Mouse (Mus musculus) liver, embryonic 16.5 days (tissue): Measurements from ENCODE around the gene Myh10. TPM values are rescaled to one million over a fixed set of nuclear protein-coding genes. Genes with fewer than 3 reads are reported as not detected.

Experiments used
- ATAC-seq: fragments of 200-750 bp; cut with Nextera tagmentation; 2 replicates; pipeline ENCODE4 v1.8.0; 2017; ENCODE audit warnings: low read depth, mild to moderate bottlenecking, moderate number of reproducible peaks, moderate library complexity
- H3K27ac ChIP-seq: fragments of 300-500 bp; sonication (generic); 2 replicates; pipeline ENCODE4 v1.5.1; 2014; ENCODE audit warnings: mild to moderate bottlenecking, low read length
- H3K27me3 ChIP-seq: fragments of 300-500 bp; sonication (generic); 2 replicates; pipeline ENCODE4 v1.6.1; 2014; ENCODE audit warnings: low read depth, low read length, mixed read lengths; ENCODE audit not compliant: control insufficient read depth, insufficient read depth
- H3K36me3 ChIP-seq: fragments of 300-500 bp; sonication (generic); 2 replicates; pipeline ENCODE4 v1.6.1; 2014; ENCODE audit warnings: mild to moderate bottlenecking; ENCODE audit not compliant: control insufficient read depth, insufficient read depth
- H3K4me1 ChIP-seq: fragments of 300-500 bp; sonication (generic); 2 replicates; pipeline ENCODE4 v1.6.1; 2014; ENCODE audit warnings: low read depth, low read length, mixed read lengths; ENCODE audit not compliant: control insufficient read depth
- H3K4me2 ChIP-seq: fragments of 300-500 bp; sonication (generic); 2 replicates; pipeline ENCODE4 v1.6.1; 2014; ENCODE audit warnings: low read depth, low read length, mixed read lengths
- H3K4me3 ChIP-seq: fragments of 300-500 bp; sonication (generic); 2 replicates; pipeline ENCODE4 v1.5.1; 2014; ENCODE audit warnings: low read depth, mild to moderate bottlenecking, low read length
- H3K9ac ChIP-seq: fragments of 300-500 bp; sonication (generic); 2 replicates; pipeline ENCODE4 v1.6.1; 2014; ENCODE audit warnings: low read depth, low read length
- H3K9me3 ChIP-seq: fragments of 300-500 bp; sonication (generic); replicated peaks from 2 replicates; pipeline ENCODE4 v1.6.1; 2016; ENCODE audit warnings: low read length; ENCODE audit not compliant: control insufficient read depth
- WGBS: fragments of 180-500 bp; shearing (Covaris S2); extraction: QIAGEN DNeasy Blood & Tissue Kit; methylation state at CpG from one replicate; pipeline ENCODE4 v1.1.7; 2014; ENCODE audit not compliant: insufficient replicate concordance; 5-methylcytosine and 5-hydroxymethylcytosine counted together
- polyA plus RNA-seq: library from polyadenylated mRNA; unstranded; fragments of >200 nt; fragmentation: Nextera tagmentation; extraction: Ambion mirVana; gene quantifications from 2 replicates; pipeline ENCODE4 v1.2.1, GENCODE M21; 2015

The Myh10 gene
- polyA plus RNA-seq, 1 experiment from 2014 or later = 13.6 TPM

DNA sequence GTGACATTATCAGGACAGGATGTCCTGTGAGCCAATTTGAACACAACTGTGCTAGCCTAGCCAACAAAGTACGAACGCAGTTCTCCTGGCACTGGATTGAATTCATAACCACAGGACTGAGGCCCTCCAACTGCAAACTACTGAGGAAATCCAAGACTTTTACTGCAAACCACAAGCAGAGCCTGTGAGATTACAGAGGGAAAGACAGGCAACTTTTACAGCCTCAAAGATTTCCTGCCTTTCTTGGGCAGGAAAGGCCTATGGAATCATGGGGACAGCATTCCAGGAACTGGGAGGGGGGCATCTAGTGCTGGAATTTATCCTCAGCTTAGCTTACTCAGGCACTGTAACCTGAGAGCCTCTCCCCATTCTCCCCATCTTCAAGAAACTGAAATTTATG lies 26.0 kb upstream of the Myh10 start:
- H3K4me2 ChIP-seq = no peak overlapping the region
- WGBS = 27% methylated on average over 2 of the region's 2 CpGs
- no peak overlapping the region for H3K9ac ChIP-seq
- no peak overlapping the region for H3K27ac ChIP-seq
- H3K36me3 ChIP-seq = no peaks in the 10 kb centered on the region
- no peak overlapping the region for H3K4me3 ChIP-seq
- no peak for ATAC-seq
- no peaks in the 10 kb centered on the region for H3K27me3 ChIP-seq
- no peaks in the 10 kb centered on the region for H3K9me3 ChIP-seq
- H3K4me1 ChIP-seq = no peaks in the 10 kb centered on the region

DNA sequence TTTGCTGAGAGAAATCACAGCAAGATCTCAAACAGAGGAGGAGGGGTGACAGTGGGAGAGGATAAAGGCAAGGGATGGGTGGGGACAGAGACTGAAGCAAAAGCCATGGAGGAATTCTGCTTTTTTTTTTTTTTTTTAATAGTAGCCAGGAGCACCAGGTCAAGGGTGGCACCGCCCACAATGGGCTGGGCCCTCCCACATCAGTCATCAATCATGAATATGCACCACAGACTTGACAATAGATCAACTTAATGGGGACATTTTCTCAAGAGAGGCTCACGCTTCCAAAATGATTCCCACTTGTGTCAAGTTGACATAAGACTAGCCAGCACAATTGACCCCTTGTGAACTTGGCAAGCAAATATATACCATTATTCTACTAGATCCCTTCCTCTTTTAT lies 25.1 kb upstream of the Myh10 start:
- Histone ChIP-seq H3K9me3 (no peaks in the 10 kb centered on the region), H3K4me2 (no peak overlapping the region), H3K36me3 (no peaks in the 10 kb centered on the region), H3K27me3 (no peaks in the 10 kb centered on the region), H3K4me1 (no peaks in the 10 kb centered on the region), H3K4me3 (no peak overlapping the region), H3K9ac (no peak overlapping the region), H3K27ac (no peak overlapping the region)
- no peak for ATAC-seq
- WGBS = 54% methylated on average over 2 of the region's 2 CpGs

DNA sequence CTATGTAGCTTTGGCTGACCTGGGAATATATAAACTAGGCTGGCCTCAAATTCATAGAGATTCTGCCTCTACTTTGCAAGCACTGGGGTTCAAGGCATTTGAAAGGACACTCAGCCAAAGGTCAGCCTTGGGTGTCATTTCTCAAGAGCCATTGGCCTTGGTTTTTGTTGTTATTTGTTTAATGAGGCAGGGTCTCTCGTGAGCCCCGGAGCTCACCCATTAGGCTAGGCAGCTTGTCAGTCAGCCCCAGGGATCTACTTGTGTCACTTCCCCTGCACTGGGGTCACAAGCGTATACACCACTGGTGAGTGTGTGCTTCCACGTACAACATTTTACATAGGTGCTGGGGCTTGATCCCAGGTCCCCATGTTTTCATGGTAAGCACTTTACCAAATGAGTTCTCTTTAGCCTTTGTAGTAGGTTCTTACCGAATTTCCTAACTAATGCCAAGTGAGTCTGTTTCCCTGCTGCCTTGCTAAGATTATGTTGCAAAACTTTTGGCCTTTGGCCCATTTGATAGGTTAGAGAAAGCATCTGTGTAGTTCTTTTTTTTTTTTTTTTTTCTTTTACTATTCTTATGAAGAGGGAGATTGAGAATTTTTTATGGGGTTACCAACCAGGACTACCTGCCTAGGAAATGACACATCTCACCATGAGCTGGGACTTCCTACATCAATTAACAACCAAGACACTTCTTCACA lies 18.9 kb upstream of the Myh10 start:
- WGBS = 55% methylated on average over 5 of the region's 5 CpGs
- H3K9me3 ChIP-seq = no peaks in the 10 kb centered on the region
- H3K9ac ChIP-seq = no peak overlapping the region
- no peaks in the 10 kb centered on the region; the same call in 1 of the 2 replicates for H3K27me3 ChIP-seq
- no peaks in the 10 kb centered on the region for H3K36me3 ChIP-seq
- no peak overlapping the region for H3K27ac ChIP-seq
- H3K4me2 ChIP-seq = no peak overlapping the region
- H3K4me3 ChIP-seq = no peak overlapping the region
- ATAC-seq = no peak
- no peaks in the 10 kb centered on the region for H3K4me1 ChIP-seq

DNA sequence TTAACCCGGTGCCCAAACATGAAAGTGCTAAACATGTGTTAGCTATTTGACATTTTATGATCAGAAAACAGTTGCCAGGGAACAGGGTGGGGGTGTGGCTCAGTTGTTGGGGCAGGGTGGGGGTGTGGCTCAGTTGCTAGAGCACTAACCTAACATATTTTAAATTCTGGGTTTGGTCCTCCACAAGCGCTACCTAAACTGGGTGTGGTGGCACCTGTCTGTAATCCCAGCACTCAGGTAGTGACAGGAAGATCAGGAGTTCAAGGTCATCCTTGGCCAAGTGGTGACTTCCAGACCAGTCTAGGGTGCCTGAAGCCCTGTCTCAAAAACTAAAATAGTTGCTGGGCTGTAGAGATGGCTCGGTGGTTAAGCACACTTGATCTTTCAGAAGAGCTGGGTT lies 17.3 kb upstream of the Myh10 start:
- Histone ChIP-seq H3K36me3 (no peaks in the 10 kb centered on the region), H3K9ac (no peak overlapping the region), H3K27ac (no peak overlapping the region), H3K4me2 (no peak overlapping the region), H3K27me3 (no peaks in the 10 kb centered on the region; the same call in 1 of the 2 replicates), H3K4me1 (no peaks in the 10 kb centered on the region), H3K4me3 (no peak overlapping the region), H3K9me3 (no peaks in the 10 kb centered on the region)
- 52% methylated on average over 3 of the region's 3 CpGs for WGBS
- no peak for ATAC-seq

DNA sequence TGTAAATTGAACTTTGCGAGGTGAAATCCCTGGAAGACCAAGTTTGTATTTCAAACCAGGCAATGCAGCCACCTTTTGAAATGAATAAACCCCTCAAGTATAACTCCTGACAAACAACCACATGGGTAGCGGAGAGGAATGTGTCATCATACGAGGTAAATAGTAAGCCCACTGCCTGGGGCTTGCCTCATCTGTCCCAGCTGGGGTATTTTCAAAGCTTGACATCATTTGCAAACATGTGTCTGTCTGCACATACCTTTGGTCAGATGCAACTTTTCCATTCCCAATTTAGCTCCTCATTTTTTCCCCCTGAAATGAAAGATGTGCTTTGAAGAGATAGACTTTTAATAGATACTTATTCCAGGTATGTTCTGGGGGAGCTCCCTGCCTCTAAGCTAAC lies 16.7 kb upstream of the Myh10 start:
- Histone ChIP-seq H3K9me3 (no peaks in the 10 kb centered on the region), H3K27me3 (no peaks in the 10 kb centered on the region; the same call in 1 of the 2 replicates), H3K27ac (no peak overlapping the region), H3K4me3 (no peak overlapping the region), H3K9ac (no peak overlapping the region), H3K4me1 (no peaks in the 10 kb centered on the region), H3K4me2 (no peak overlapping the region), H3K36me3 (no peaks in the 10 kb centered on the region)
- ATAC-seq = no peak
- 54% methylated on average over 3 of the region's 3 CpGs for WGBS

DNA sequence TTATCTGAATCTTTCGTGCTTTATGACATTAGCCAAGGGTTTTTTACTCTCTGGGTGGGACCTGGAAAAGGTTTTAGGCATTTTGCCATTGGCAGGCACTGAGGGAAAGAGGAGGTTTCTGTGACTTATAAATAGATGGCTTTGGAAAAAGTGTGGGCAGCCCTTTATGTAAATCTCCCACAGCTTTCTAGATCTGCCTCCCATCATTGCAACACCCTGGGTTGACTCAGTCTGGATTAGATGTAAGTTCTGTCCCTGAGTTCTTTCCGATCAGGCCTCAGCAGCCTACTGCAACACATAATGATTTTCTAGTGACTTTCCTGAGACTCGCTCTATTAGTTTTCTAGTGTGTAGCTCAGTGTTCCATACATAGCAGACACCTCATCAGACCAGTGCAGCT lies 16.1 kb upstream of the Myh10 start:
- WGBS = 47% methylated on average over 3 of the region's 3 CpGs
- H3K9me3 ChIP-seq = no peaks in the 10 kb centered on the region
- H3K4me1 ChIP-seq = no peaks in the 10 kb centered on the region
- ATAC-seq = no peak
- H3K27me3 ChIP-seq = no peaks in the 10 kb centered on the region; the same call in 1 of the 2 replicates
- no peak overlapping the region for H3K4me2 ChIP-seq
- H3K36me3 ChIP-seq = no peaks in the 10 kb centered on the region
- H3K27ac ChIP-seq = no peak overlapping the region
- H3K9ac ChIP-seq = no peak overlapping the region
- no peak overlapping the region for H3K4me3 ChIP-seq

DNA sequence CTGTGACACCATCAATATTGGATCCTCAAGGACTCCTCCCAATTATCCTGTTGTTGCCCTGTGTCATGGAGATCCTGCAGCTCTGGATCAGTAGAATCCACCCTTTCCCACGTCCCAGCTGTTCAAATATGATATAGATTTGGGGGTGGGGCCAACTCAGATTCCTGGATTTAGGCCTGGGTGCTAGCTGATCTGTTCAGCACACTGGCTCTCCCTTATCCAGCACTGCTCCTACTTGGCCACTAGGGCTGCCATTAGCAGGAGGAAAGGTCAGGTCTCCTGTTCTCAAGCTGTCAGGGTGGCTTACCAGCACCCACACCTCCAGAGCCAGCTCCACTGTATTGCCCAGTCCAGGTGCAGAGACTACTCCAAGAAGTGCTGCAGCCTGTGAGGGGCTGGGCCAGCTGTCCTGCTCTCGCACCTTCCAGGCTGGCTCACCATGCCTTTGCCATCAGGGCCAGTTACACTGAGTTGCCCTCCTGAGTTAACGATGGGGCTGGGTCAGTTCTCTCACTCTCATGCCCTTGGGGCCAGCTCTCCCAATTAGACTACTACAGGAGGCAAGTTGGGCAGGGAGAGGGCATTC lies 10.0 kb upstream of the Myh10 start:
- Histone ChIP-seq H3K9me3 (no peaks in the 10 kb centered on the region), H3K4me2 (no peak overlapping the region), H3K27me3 (no peaks in the 10 kb centered on the region; the same call in 1 of the 2 replicates), H3K9ac (no peak overlapping the region), H3K4me3 (no peak overlapping the region), H3K36me3 (no peaks in the 10 kb centered on the region), H3K27ac (no peak overlapping the region), H3K4me1 (peaks cover 15% of the 10 kb centered on the region)
- 0 out of 2 replicates have a peak, but pooled peaks have one; percentile 19 for ATAC-seq
- WGBS = 54% methylated on average over 3 of the region's 3 CpGs

DNA sequence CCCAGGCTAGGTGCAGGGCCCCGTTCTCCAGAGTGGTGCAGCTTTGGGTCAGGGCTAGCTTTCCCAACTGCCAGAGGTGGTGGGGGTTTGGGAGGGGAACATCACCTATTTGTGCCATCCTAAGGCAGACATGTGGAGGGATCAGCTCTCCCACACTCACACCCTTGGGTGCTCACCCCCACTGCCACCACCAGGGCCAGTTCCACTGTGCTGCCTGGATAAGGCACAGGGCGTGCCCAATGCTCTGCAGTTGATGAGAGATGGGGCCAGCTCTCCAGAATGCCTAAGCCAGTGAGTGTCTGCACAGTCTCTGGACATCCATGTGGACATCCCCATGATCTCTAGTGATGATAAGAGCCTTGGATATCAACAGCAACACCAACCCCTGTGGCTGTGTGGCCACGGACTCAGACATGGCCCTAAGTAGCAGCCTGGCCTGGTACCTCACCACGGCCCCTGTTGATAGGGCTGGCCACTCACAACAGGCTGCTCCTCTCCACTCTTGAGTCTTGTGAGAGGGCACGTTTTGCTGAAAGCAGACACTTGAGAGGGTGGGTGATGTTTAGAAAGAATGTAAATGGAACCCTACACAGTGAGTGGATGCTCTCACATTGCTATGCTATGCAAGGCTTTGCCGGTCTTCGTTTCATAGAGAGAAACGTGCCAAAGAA lies 9.1 kb upstream of the Myh10 start:
- WGBS = 65% methylated on average over 8 of the region's 8 CpGs
- Histone ChIP-seq H3K4me1 (peaks cover 15% of the 10 kb centered on the region), H3K9me3 (no peaks in the 10 kb centered on the region), H3K36me3 (no peaks in the 10 kb centered on the region), H3K27ac (no peak overlapping the region), H3K4me3 (no peak overlapping the region), H3K27me3 (no peaks in the 10 kb centered on the region), H3K4me2 (no peak overlapping the region), H3K9ac (no peak overlapping the region)
- peak; percentile 88 for ATAC-seq

DNA sequence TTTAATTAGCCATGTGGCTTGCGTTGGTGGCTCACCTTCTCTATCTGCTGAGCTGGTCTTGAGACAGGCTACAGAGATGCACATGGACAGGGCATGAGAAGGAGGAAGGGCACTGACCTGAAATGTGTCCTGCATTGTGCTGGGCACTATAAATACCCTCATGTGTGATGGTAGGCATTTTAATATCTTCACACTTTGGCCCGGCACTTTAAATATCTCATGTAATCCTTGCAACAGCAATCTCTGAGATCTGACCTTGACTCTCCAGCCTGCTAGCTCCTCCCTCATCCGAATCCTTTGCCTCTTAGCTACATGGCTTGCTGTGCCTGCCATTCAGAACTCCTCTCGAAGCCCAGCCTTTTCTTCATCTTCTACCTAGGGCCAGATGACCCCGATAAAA lies 5.4 kb upstream of the Myh10 start:
- H3K4me1 ChIP-seq = peaks cover 21% of the 10 kb centered on the region
- H3K9ac ChIP-seq = no peak overlapping the region
- H3K4me3 ChIP-seq = no peak overlapping the region
- H3K36me3 ChIP-seq = no peaks in the 10 kb centered on the region
- WGBS = 68% methylated on average over 5 of the region's 5 CpGs
- no peak for ATAC-seq
- H3K4me2 ChIP-seq = no peak overlapping the region
- H3K27me3 ChIP-seq = no peaks in the 10 kb centered on the region
- H3K27ac ChIP-seq = no peak overlapping the region
- no peaks in the 10 kb centered on the region for H3K9me3 ChIP-seq
